Mouse (Mus musculus) bone marrow, adult 2 months (tissue): ENCODE measurements at regions not wholly inside any gene's neighbourhood (a gene's known extent, or its start where the extent isn't known, plus 50 kb on each side); places are given as distances from the start of the nearest gene placed in this dataset.

Experiments
- H3K27ac ChIP-seq: fragments of 200-500 bp; 2 replicates; pipeline ENCODE4 v1.5.1; 2012; ENCODE audit warnings: low read depth, mild to moderate bottlenecking, control low read depth, inconsistent platforms, low read length; ENCODE audit not compliant: control insufficient read depth, poor library complexity, insufficient read depth
- H3K4me1 ChIP-seq: fragments of 200-500 bp; 2 replicates; pipeline ENCODE4 v1.6.1; 2011; ENCODE audit warnings: low read length; ENCODE audit not compliant: control insufficient read depth, insufficient read depth
- H3K4me3 ChIP-seq: fragments of 200-500 bp; replicated peaks from 2 replicates; pipeline ENCODE3; 2011; ENCODE audit warnings: mild to moderate bottlenecking, low read depth, low read length, control low read depth; ENCODE audit not compliant: control insufficient read depth
- CTCF ChIP-seq: fragments of 200-500 bp; IDR thresholded peaks from 2 replicates; pipeline ENCODE4 v1.5.1; 2011; ENCODE audit warnings: low read length, control low read depth; ENCODE audit not compliant: control insufficient read depth, insufficient read depth
- POLR2A ChIP-seq: fragments of 200-500 bp; IDR thresholded peaks from 2 replicates; pipeline ENCODE4 v1.6.1; 2011; ENCODE audit warnings: low read depth, mild to moderate bottlenecking, control low read depth, low read length, borderline replicate concordance; ENCODE audit not compliant: control insufficient read depth
- WGBS: fragments of 180-500 bp; shearing (Covaris S2); methylation state at CpG from one replicate; pipeline ENCODE4 v1.1.7; 2018; 5-methylcytosine and 5-hydroxymethylcytosine counted together

GRCm38 (mm10) chr10:56453578-56454069 is 76.5 kb downstream of the Gja1 start:
- no peak overlapping the region for H3K4me3 ChIP-seq
- WGBS = 77% methylated on average over 4 of the region's 4 CpGs
- TF ChIP-seq POLR2A (no peak), CTCF (no peak)

GRCm38 (mm10) chr10:56455867-56456468 is 78.8 kb downstream of the Gja1 start:
- Histone ChIP-seq H3K4me1 (no peaks in the 10 kb centered on the region; the same call in 1 of the 2 replicates), H3K4me3 (no peak overlapping the region), H3K27ac (no peak overlapping the region)
- WGBS = 44% methylated on average over 2 of the region's 2 CpGs
- TF ChIP-seq CTCF (no peak), POLR2A (no peak)

More at GRCm38 (mm10) chr10:56453578-56454069, 76.5 kb downstream of the Gja1 start:
- Histone ChIP-seq H3K4me1 (no peaks in the 10 kb centered on the region), H3K27ac (no peak overlapping the region)

GRCm38 (mm10) chr10:56468537-56468936 is 91.4 kb downstream of the Gja1 start:
- Histone ChIP-seq H3K4me3 (no peak overlapping the region), H3K27ac (no peak overlapping the region), H3K4me1 (no peaks in the 10 kb centered on the region)
- 56% methylated on average over 6 of the region's 6 CpGs for WGBS
- TF ChIP-seq POLR2A (no peak), CTCF (no peak)

GRCm38 (mm10) chr10:56468993-56469712 is 92.0 kb downstream of the Gja1 start:
- no peak overlapping the region for H3K27ac ChIP-seq
- no peak overlapping the region for H3K4me3 ChIP-seq
- H3K4me1 ChIP-seq = no peaks in the 10 kb centered on the region
- TF ChIP-seq CTCF (no peak), POLR2A (no peak)
- WGBS = 69% methylated on average over 15 of the region's 15 CpGs

GRCm38 (mm10) chr10:56469895-56470294 is 92.8 kb downstream of the Gja1 start:
- WGBS = 70% methylated on average over 3 of the region's 3 CpGs
- Histone ChIP-seq H3K4me1 (no peaks in the 10 kb centered on the region), H3K4me3 (no peak overlapping the region), H3K27ac (no peak overlapping the region)
- TF ChIP-seq CTCF (no peak), POLR2A (no peak)

GRCm38 (mm10) chr10:56474951-56475350 is 97.8 kb downstream of the Gja1 start:
- WGBS = 84% methylated on average over 6 of the region's 6 CpGs
- H3K4me3 ChIP-seq = no peak overlapping the region
- no peak overlapping the region for H3K27ac ChIP-seq
- no peaks in the 10 kb centered on the region for H3K4me1 ChIP-seq
- TF ChIP-seq POLR2A = no peak
- no peak for TF ChIP-seq CTCF

- WGBS = 28% methylated on average over 9 of the region's 9 CpGs
- H3K4me1 ChIP-seq = no peaks in the 10 kb centered on the region
- TF ChIP-seq CTCF (no peak), POLR2A (no peak)
- H3K4me3 ChIP-seq = no peak overlapping the region
- no peak overlapping the region for H3K27ac ChIP-seq
Observed at GRCm38 (mm10) chr10:56482156-56482716, 105.1 kb downstream of the Gja1 start.

GRCm38 (mm10) chr10:56484931-56485330 is 107.8 kb downstream of the Gja1 start:
- Histone ChIP-seq H3K4me3 (no peak overlapping the region), H3K27ac (no peak overlapping the region), H3K4me1 (no peaks in the 10 kb centered on the region)
- TF ChIP-seq POLR2A (no peak), CTCF (no peak)
- 87% methylated on average over 8 of the region's 8 CpGs for WGBS

- H3K27ac ChIP-seq = no peak overlapping the region
- H3K4me3 ChIP-seq = no peak overlapping the region
- WGBS = 89% methylated on average over 5 of the region's 5 CpGs
- H3K4me1 ChIP-seq = no peaks in the 10 kb centered on the region
- TF ChIP-seq POLR2A = no peak
Observed at GRCm38 (mm10) chr10:56485746-56486145, 108.6 kb downstream of the Gja1 start.
